Mouse (Mus musculus) left cerebral cortex, adult 9 months (tissue): ENCODE results near the gene Hoxb7.

Source experiments
- DNase-seq, 2 experiments: peaks; one replicate each; pipeline ENCODE4 v3.0.0; 2022; ENCODE audit warnings: low spot score in 2 of 2

The Hoxb7 gene

DNA sequence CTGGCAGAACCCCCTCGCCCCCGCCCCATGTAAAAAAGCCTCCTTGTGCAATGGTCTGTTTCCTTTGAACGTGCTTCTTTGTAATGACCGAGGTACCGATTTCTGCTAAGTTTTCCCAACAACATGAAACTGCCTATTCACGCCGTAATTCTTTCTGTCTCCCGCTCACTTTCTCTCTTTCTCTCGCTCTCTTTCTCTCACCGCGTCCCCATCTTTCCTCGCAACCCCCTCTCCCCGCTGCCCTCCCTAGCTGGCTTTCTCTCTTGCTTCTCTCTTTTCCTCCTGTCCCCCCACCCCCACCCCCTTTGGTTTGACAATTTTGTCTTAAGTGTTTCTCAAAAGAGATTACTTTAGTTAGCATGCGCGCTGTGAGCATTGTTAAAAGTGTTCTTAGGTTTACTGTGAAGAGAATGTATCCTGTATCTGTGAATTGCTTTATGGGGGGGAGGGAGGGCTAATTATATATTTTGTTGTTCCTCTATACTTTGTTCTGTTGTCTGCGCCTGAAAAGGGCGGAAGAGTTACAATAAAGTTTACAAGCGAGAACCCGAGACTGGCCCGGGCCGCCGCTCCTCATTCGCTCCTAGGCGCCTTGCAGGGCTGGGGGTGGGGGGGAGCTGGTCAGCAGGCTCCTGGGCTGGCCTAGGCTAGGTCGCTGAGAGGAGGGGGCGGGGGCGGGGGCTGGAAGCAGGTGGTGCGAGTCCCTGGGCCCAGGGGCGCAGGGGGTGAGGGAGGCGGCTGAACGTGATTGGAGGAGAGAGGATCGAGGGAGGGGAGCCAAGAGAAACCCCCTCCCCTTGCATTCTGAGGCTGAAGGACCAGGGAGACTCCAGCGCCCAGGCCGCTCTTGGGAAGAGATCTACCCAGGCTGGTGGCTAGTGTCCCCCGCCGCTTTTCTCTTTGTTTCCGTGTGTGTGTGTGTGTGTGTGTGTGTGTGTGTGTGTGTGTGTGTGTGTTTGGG lies 1.4 kb upstream of the Hoxb7 start:
- DNase-seq: no peak

DNA sequence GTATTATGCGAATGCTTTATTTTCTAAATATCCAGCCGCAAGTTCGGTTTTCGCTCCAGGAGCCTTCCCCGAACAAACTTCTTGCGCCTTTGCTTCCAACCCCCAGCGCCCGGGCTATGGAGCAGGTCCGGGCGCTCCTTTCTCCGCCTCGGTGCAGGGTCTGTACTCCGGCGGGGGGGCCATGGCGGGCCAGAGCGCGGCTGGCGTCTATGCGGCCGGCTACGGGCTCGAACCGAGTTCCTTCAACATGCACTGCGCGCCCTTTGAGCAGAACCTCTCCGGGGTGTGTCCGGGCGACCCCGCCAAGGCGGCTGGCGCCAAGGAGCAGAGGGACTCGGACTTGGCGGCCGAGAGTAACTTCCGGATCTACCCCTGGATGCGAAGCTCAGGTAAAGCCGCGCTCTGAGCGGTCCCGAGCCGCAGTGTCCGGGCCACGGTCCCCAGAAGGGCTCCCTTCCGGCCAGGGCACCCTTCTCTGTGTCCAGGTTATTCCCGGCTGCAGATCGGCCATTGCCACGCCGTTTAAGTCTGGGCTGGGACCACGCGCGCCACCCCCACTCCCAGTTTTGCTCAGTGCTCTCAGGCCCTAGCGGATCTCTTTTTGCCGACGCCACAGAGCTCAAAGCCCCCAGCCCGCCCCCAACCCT lies 439 bp downstream of the Hoxb7 start:
- DNase-seq: no peak

DNA sequence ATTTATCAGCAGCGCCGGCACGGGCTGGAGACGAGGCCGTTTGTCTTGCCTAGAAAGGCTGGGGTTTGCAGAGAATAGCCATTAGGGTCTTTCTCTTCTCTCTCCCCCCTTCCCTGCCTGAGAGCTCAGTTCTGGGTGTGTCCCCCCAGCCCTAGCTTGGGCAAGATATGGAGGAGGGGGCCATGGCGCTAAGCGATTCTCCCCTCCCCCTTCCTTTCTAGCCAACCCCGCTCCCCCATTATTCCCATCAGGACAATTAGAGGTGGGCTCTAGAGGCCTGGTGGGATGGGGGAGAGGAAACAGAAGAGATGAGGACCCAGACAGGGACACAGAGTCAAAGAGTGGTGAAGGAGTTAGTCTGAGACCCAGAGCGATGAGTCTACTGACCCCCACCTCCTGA lies 988 bp downstream of the Hoxb7 start:
- DNase-seq: no peak

DNA sequence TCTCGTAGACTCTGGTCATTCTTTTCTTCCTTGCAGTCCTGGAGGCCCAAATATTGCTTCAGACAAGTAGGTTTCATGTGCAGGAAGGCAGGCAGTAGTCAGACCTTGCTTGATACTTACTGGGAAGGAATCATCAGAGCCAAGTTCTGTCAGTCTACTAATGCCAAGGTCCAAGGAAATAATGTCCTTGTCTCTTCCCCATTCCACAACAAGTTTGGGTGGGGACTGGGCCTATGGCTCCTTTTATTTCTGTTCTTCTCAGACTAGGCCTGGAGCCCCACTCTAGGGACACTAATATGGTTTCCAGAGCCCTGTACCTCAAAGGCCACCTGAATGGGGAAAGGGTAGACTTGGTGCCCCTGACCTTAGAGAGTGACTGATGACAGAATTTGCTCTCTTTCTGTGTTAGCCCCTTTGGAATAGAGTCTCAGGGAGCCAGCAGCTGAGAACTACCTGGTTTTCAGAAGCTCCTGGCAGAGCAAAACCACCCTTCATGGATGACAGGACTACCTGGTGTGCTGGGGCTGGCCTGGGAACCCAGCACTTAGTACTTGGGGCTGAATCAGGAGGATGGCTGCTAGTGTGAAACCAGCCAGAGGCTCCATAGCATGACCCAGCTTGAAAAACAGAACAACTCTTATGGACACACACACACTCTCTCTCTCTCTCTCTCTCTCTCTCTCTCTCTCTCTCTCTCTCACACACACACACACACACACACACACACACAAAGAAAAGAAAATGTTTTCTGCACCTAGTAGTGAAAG lies 2.2 kb downstream of the Hoxb7 start:
- no peak for DNase-seq

DNA sequence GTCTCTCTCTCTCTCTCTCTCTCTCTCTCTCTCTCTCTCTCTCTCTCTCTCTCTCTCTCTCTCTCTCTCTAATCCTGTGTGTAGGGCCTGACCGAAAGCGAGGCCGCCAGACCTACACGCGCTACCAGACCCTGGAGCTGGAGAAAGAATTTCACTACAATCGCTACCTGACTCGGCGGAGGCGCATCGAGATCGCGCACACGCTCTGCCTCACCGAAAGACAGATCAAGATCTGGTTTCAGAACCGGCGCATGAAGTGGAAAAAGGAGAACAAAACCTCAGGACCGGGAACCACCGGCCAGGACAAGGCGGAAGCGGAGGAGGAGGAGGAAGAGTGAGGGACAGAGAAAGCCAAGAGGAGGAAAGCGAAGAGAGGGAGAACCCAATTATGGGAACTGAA lies 2.9 kb downstream of the Hoxb7 start:
- DNase-seq: no peak

DNA sequence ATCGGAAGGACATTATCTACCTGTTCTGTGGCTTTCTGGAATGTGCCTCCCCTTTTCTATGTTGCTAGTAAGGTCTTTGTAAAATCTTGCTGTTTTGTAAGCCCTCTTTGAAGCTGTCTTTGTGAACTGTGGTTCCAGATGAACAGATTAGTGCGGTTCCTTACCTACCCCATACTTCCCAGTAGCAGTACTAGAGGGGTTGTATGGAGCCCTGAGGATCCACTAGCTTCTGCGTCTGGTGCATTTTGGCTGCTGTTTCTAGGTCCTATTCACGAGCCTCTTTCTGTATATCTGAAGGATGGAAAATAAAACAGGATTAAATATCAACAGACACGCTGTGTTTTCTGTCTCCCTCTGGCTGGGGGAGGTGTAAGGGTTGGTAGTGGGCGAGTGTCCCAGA lies 3.4 kb downstream of the Hoxb7 start:
- DNase-seq: no peak

DNA sequence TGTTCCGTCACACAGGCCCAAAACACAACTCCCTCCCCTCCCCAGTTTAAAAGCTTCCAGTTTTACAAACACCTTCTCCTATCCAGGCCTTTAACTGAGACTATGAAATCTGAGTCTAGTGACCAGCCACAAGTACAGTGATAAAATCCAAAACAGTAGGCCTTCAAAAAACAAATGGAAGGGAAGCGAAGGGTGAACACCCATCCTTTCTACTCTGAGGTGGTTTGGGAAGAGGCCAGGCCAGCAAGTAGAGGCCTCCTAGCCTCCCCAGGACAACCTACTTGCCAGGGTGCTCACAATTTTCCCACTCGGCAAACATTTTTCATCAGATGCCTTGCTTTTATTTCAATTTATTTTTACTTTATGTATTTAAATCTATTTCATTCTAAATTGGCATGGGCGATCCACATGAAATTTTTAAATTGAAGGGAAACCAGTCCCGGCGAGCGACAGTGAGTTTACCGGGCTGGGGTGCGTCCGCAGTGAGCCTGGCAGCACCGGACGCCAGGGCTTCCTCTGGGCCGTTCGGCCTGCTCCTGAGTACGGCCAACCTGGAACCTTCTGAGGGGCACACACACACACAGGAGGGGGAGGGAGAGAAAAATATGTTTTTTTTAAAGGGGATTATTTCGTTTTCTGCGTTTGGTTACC lies 4.4 kb downstream of the Hoxb7 start:
- DNase-seq: no peak

DNA sequence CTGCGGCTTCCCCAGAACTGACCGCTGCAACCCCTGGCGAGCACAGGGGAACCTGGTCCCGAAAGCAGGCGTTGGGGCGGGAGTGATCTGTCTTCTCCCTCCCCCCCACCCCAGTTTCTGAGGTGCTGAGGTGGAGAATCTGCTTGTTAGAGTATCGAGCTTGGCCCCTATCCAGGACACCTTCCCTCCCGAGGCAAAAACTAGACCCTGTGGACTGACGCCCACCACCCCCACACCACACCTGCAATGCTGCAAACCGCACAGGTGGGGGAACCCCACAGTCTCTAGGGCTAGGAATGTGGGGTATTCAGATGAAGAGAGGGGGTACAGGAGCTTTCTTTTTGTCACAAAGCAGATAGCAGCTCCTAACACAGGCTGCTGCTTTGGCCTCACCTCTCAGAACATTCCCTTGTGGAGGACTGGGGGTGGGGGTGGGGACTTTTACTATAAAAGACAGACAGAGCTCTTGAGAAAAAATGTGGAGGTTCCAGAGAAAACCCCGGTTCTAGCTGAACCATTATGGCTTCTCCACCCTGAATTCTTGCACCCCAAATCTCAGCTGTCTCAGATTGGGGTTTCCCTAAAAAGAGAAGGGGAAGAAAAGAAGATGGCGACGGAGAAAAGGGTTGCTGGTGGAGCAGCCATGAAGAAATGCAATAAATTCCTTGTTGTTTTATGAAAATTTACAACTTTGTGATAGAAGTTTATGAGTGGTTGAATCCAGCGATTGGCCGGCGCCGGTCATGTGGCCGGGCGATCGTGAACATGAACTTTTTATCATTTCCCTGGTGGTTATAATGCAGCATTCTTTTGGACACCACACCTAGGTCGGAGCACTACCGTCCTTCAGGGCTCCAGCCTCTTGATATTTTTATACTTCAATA lies 5.5 kb downstream of the Hoxb7 start, which contains the start of gene Hoxb6:
Gene Hoxb6 (plus strand): TSS at position 796 of the 884 bp plus-strand sequence.
- DNase-seq: no peak

DNA sequence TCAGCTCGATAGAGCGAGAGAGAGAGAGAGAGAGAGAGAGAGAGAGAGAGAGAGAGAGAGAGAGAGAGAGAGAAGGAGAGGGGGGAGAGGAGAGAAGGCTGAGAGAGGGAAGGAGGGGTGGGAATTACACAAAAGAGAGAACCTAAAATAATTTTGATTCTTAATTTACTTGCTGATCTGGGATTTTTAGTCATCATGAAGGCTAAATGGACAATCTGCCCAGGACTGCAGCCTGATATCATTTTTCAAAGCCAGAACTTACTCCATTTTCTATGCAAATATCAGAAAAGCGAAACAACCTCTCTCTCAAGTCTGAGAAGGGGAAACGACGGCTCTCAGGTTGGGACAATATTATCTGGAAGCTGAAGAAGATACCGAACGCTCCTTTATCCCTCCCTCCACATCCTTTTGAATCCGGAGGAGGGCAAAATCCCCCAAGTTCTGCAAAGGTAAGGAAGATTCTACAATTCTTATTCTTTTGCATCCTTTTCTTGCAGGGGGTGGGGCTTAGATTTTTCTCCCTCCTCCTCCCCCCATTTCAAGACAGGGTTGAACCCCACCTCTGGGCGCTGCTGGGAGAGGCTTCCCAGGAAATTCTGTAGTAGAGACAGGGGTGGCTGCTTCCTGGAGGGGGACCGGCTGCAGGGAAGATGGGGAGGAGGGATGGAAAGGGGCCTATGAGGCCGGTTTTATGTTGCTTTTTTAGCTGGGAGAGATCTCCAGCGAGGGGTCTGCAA lies 6.3 kb downstream of the Hoxb7 start:
- no peak for DNase-seq

DNA sequence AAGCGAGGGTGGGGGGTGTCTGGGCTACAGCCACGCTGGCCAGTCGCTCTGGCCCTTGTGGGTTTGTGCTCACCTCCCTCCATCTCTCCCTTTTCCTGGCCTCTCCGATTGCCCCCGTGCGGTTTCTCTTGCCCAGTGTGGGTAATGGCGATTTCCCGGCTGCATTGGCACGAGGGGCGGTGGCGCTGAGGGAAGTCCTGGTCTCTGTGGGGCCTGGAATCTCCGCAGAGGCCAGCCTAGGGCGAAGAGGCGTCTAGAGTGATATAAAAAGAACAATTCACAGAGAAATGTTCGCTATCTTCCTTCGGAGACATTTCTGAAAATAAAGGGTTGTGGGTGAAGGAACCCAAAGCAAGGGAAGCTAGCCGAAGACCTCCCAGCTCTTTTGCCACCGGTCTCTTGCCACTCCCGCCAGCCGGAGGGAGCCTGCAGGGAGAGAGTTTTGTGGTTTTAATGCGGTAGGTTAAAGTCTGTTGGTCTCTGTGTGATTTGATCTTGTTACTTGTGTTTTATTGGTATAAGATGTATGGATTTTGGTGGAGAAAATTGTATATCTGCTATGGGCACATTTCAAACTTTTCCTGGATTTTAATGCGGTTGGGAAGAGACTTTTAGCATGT lies 7.0 kb downstream of the Hoxb7 start:
- DNase-seq: no peak

DNA sequence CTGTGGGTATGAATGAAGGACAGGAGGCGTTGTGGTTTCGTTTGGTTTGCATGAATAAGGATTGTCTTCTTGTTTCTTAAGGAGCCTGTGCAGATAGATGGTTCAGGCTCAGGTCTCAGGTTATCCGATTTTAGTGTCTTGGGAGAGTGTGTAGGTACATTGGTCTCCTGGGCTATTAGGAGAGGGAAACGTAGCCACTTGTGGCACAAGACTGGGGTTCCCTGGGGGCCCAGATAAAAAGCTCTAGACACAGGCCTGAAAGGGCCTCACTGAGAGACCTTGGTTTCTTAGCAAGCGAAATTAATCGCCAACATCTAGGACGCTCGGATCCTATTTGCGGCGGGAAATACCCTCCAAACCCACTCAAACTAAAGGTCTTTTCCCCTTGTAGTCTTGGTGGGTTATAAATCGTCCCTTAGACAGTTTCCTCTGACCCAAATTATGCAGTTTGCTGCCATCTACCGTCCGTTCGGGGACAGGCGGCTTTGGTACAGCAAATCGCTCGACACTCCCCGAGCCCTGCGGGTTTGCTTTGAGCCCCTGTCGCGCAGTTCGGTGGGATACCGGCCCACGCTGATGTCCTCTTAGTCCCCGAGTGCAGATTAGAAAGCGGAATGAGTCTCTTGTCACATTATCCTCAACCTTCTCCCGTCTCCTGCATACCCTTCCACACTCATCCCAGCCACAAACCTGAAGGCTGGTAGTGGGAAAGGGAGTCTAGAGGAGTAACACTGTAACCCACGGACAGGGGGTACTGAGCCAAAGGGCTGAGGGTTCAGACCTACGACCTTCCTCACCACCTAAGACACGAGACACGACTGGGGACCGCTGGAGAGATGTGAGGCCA lies 8.0 kb downstream of the Hoxb7 start:
- peak in 1 of 2 experiments; percentile 44 for DNase-seq

DNA sequence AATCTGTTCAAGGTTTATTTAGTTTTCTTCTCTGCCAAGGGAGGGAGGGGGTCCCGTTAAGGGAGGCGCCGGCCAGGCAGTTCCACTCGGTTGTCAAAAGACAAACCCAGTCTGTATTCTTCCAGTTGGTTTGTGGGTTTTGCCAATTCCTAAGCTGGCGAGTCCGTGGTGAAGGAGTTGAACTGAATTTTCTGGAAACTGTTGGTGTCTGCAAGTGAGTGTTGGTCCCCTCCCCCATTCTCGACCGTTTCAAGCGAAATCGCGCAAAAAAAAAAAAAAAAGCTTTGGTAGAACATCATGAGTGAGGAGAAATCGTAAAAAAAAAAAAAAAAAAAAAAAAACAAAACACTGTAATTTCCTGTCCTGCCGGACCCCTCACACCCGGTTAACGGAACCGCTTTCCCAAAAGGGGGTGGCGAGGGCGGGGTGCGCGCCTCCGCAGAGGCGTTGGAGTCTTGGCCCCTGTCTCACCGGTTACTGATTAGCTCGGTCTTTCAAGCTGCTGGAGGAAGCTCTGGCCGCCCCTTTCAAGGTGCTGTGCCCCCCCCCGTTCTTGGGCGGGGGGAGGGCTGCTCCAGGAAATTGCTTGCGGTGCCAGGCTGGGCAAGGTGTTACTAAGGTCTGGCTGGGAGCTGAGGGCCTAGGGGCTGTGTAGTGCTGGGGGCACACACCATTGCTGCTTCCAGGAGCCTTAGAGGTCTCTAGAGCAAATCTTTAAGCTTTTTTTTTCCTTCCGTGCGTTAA lies 8.8 kb downstream of the Hoxb7 start:
- no peak for DNase-seq

DNA sequence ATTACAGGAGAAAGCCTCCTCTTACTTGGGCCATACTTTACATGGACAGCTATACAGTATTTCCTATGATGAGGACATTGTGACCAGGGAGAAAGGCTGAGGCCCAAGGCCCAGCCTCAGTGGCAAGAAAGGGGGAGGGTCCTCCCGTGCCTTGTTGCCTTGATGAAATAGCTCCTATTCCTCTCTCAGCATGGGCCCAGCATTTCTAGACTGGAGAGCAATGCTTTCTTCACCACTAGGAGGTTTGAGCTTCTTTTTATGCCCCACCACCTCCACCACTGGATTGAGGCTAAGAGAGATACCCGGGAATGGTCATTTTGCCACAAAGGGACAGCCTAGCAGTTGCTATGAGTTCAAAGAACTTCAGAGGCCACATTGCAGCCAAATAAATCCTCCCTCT lies 10.6 kb downstream of the Hoxb7 start:
- DNase-seq: no peak

DNA sequence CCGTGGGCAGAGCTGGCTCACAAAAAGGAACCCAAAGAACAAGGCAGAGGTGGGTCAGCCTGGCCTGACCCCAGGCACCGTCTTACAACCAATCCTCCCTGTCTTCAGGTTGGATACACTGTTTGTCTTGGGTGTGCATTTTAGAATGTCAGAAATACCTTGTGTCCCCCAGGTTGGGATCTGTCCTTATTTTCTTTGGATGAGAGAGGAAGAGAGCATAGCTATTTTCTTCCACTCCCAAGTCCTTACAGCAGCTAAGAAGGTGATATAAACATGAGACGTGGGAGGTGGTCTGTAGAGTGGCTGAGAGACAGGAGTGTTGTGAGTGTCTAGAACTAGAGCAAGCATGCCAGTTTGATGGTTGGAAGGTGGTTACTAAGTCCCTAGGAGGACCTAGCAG lies 11.0 kb downstream of the Hoxb7 start:
- no peak for DNase-seq

DNA sequence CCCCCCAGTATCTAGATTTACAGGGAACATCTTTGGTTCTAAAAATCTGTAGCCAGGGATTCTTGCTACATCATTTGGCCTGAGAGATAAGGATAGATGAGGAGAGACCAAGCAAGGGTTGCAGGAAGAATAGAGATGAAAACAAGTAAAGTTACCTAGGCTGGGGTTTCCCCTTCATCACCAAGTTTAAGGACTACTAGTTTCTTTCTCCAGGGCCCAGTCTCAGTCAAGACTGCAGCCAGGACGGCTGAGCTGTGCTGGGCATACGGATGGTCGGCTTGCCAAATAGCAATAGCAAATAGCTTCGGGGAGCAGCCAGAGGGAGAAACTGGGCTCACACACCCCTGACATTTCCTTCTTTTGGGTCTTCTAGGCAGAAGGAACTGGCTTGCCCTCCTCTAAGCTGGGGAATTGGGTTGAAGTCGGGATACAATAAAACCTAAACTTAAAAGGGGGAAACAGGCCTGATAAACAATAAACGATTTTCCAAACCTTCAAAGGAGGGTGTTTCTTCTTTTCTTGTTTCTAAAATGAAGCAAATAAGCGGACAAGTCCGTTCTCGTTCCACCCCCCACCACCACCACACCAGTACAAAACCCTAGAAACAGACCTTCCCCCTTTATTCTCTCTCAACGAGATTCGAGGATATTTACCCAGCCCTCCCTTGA lies 11.7 kb downstream of the Hoxb7 start:
- DNase-seq: no peak

DNA sequence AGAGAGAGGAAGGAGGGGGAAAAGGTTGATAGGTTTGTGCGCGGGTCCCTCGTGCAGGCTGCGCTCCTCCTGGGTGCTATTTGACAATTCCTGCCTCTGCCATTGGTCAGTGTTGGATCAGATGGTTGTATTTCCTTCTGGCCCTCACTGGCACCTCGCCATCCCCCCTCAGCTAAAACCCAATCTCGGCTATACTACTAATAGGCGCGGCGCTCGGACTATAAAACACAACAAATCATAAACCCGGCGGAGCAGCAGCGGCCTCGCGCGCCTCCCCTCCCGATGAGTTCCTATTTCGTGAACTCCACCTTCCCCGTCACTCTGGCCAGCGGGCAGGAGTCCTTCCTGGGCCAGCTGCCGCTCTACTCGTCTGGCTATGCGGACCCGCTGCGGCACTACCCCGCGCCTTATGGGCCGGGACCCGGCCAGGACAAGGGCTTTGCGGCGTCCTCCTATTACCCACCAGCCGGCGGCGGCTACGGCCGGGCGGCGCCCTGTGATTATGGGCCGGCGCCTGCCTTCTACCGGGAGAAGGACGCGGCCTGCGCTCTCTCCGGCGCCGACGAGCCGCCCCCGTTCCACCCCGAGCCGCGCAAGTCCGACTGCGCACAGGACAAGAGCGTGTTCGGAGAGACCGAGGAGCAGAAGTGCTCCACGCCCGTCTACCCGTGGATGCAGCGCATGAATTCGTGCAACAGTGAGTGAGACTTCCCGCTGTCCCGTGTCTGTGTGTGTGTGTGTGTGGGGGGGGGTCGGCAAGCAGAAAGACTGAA lies 12.7 kb downstream of the Hoxb7 start:
- no peak for DNase-seq

DNA sequence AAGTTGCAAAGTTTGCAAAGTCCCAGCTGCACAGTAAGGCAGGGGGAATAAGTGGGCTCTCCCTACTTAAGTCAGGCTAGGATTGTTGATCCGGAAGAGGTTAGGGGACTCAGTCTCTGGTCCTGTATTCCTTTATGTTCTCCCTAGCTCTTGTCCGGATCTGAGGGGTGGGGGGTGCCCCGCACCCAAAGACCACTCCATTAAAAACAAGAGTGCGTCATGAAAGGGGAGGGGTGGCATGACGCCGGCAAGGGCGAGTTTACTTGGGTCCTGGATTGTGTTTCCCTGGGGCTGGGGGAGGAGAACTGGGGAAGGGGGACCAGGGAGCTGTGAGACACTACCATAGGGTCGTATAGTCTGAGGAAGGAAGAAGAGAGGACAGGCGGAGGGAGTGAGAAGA lies 13.4 kb downstream of the Hoxb7 start:
- DNase-seq: no peak
